Mouse (Mus musculus): ENCODE measurements around the gene Gm7694.

GRCm38 (mm10) chr1:170255560-170255910 lies 50.6 kb downstream of the Gm7694 start:
- TF ChIP-seq ZNF384 (IDR thresholded peaks at IDR 0.05; ENCODE audit: low read depth, low read length): no peak
- no peak for TF ChIP-seq ZC3H11A (IDR thresholded peaks at IDR 0.05; ENCODE audit: borderline replicate concordance, low read depth, low read length)
- no peak for TF ChIP-seq CHD2 (IDR thresholded peaks at IDR 0.05; ENCODE audit: low read depth, low read length)
- no peak for TF ChIP-seq HCFC1 (IDR thresholded peaks at IDR 0.05; ENCODE audit: borderline replicate concordance, insufficient read depth, low read length)

All from ES-E14 (cell line).